8 mouse cellular contexts compared by ENCODE assay signal in genomic region chr10:21159697-21160394, GRCm38 (mm10). TPM values are rescaled to one million over a fixed set of nuclear protein-coding genes. Genes with fewer than 3 reads are reported as not detected.
DNase-seq lines count a peak whose midpoint lies in the region; ATAC-seq and TF ChIP-seq lines count a peak whose summit lies in the region.

No protein-coding gene starts in this region.

- peak; percentile 54 for DNase-seq in lung, embryonic 14.5 days
- DNase-seq in lung, adult 18-20 months, result no peak
- peak; percentile 7 for DNase-seq in cerebellum, adult 11-12 months
- DNase-seq in thymus, adult 2 months, result peak; percentile 63

- no peak for TF ChIP-seq CTCF in lung, embryonic 14.5 days (IDR thresholded peaks at IDR 0.05; ENCODE audit: low read depth)
- TF ChIP-seq CTCF in thymus, adult 2 months (IDR thresholded peaks at IDR 0.05; ENCODE audit: borderline replicate concordance, control insufficient read depth, extremely low read depth, insufficient read depth, low read length, poor library complexity), result no peak

- H3K4me2 ChIP-seq in lung, embryonic 14.5 days, result peak overlapping the region; percentile 99
- H3K4me2 ChIP-seq in forebrain, embryonic 15.5 days (replicated peaks), result peak overlapping the region; percentile 100
- peak overlapping the region; percentile 100 for H3K4me2 ChIP-seq in intestine, embryonic 15.5 days (replicated peaks)
- H3K4me2 ChIP-seq in liver, embryonic 15.5 days, result peak overlapping the region; percentile 100
- peak overlapping the region; percentile 96 for H3K4me2 ChIP-seq in neural tube, embryonic 13.5 days

- TF ChIP-seq POLR2A in thymus, adult 2 months (IDR thresholded peaks at IDR 0.05; ENCODE audit: control insufficient read depth, extremely low read depth, insufficient read depth, low read length, poor library complexity), result 0 out of 2 replicates have a peak, but pooled peaks have one; percentile 3

- under 1% methylated on average over 44 of the region's 44 CpGs for WGBS in lung, embryonic 14.5 days
- WGBS in forebrain, embryonic 15.5 days, result under 1% methylated on average over 44 of the region's 44 CpGs
- WGBS in intestine, embryonic 15.5 days, result under 1% methylated on average over 44 of the region's 44 CpGs
- WGBS in liver, embryonic 15.5 days (ENCODE audit: insufficient replicate concordance), result under 1% methylated on average over 44 of the region's 44 CpGs
- under 1% methylated on average over 44 of the region's 44 CpGs for WGBS in neural tube, embryonic 13.5 days
- under 1% methylated on average over 44 of the region's 44 CpGs for WGBS in thymus, adult 2 months

- H3K4me3 ChIP-seq in lung, embryonic 14.5 days (ENCODE audit: low read depth, low read length), result peak overlapping the region; percentile 62
- peak overlapping the region; percentile 89 for H3K4me3 ChIP-seq in forebrain, embryonic 15.5 days
- H3K4me3 ChIP-seq in intestine, embryonic 15.5 days (replicated peaks), result peak overlapping the region; percentile 70
- H3K4me3 ChIP-seq in liver, embryonic 15.5 days (replicated peaks), result peak overlapping the region; percentile 75
- peak overlapping the region; percentile 62 for H3K4me3 ChIP-seq in neural tube, embryonic 13.5 days
- peak overlapping the region; percentile 96 for H3K4me3 ChIP-seq in thymus, adult 2 months (ENCODE audit: control insufficient read depth, insufficient read depth, low read length)

- peak overlapping the region; percentile 65 for H3K9ac ChIP-seq in lung, embryonic 14.5 days
- H3K9ac ChIP-seq in forebrain, embryonic 15.5 days (replicated peaks), result peak overlapping the region; percentile 82
- peak overlapping the region; percentile 59 for H3K9ac ChIP-seq in intestine, embryonic 15.5 days
- peak overlapping the region; percentile 74 for H3K9ac ChIP-seq in liver, embryonic 15.5 days
- peak overlapping the region; percentile 56 for H3K9ac ChIP-seq in neural tube, embryonic 13.5 days

- H3K27me3 ChIP-seq in lung, embryonic 14.5 days (ENCODE audit: insufficient read depth, low read length), result peaks cover 42% of the 10 kb centered on the region
- H3K27me3 ChIP-seq in forebrain, embryonic 15.5 days, result peaks cover 33% of the 10 kb centered on the region
- H3K27me3 ChIP-seq in intestine, embryonic 15.5 days (replicated peaks), result peaks cover 5% of the 10 kb centered on the region; the same call in 1 of the 2 replicates
- H3K27me3 ChIP-seq in liver, embryonic 15.5 days, result peaks cover 40% of the 10 kb centered on the region
- H3K27me3 ChIP-seq in neural tube, embryonic 13.5 days, result peaks cover 57% of the 10 kb centered on the region
- H3K27me3 ChIP-seq in thymus, adult 2 months (ENCODE audit: control insufficient read depth, insufficient read depth, low read length), result no peaks in the 10 kb centered on the region

- H3K27ac ChIP-seq in lung, embryonic 14.5 days (ENCODE audit: low read depth), result no peak overlapping the region
- no peak overlapping the region for H3K27ac ChIP-seq in forebrain, embryonic 15.5 days (replicated peaks)
- no peak overlapping the region for H3K27ac ChIP-seq in intestine, embryonic 15.5 days
- peak overlapping the region; percentile 78; the same call in 1 of the 2 replicates for H3K27ac ChIP-seq in liver, embryonic 15.5 days (replicated peaks)
- no peak overlapping the region for H3K27ac ChIP-seq in neural tube, embryonic 13.5 days (replicated peaks)
- H3K27ac ChIP-seq in thymus, adult 2 months (ENCODE audit: control insufficient read depth, insufficient read depth, low read length), result peak overlapping the region; percentile 96

- 0 out of 2 replicates have a peak, but pooled peaks cover 2% of the 10 kb centered on the region for H3K4me1 ChIP-seq in lung, embryonic 14.5 days (ENCODE audit: insufficient read depth)
- H3K4me1 ChIP-seq in forebrain, embryonic 15.5 days, result peaks cover 25% of the 10 kb centered on the region
- peaks cover 10% of the 10 kb centered on the region for H3K4me1 ChIP-seq in intestine, embryonic 15.5 days (replicated peaks)
- H3K4me1 ChIP-seq in liver, embryonic 15.5 days (replicated peaks), result peaks cover 56% of the 10 kb centered on the region
- H3K4me1 ChIP-seq in neural tube, embryonic 13.5 days (replicated peaks), result peaks cover 31% of the 10 kb centered on the region
- peaks cover 4% of the 10 kb centered on the region for H3K4me1 ChIP-seq in thymus, adult 2 months (replicated peaks; ENCODE audit: control insufficient read depth, insufficient read depth, low read length)

- H3K36me3 ChIP-seq in lung, embryonic 14.5 days (ENCODE audit: insufficient read depth), result no peaks in the 10 kb centered on the region
- H3K36me3 ChIP-seq in forebrain, embryonic 15.5 days, result no peaks in the 10 kb centered on the region
- no peaks in the 10 kb centered on the region for H3K36me3 ChIP-seq in intestine, embryonic 15.5 days
- 0 out of 2 replicates have a peak, but pooled peaks cover 3% of the 10 kb centered on the region for H3K36me3 ChIP-seq in liver, embryonic 15.5 days (replicated peaks)
- no peaks in the 10 kb centered on the region for H3K36me3 ChIP-seq in neural tube, embryonic 13.5 days
- peaks cover 15% of the 10 kb centered on the region for H3K36me3 ChIP-seq in thymus, adult 2 months (ENCODE audit: control insufficient read depth, insufficient read depth, low read length)

- peak; percentile 36; the same call in 1 of the 2 replicates for ATAC-seq in lung, embryonic 14.5 days (ENCODE audit: insufficient read depth)
- peak; percentile 53 for ATAC-seq in forebrain, embryonic 15.5 days (replicated peaks)
- ATAC-seq in intestine, embryonic 15.5 days, result peak; percentile 52
- peak; percentile 27; the same call in 1 of the 2 replicates for ATAC-seq in liver, embryonic 15.5 days (ENCODE audit: insufficient read depth)
- peak; percentile 65 for ATAC-seq in neural tube, embryonic 13.5 days (ENCODE audit: low read depth)

- no peaks in the 10 kb centered on the region for H3K9me3 ChIP-seq in lung, embryonic 14.5 days (ENCODE audit: low read depth, low read length)
- no peaks in the 10 kb centered on the region for H3K9me3 ChIP-seq in forebrain, embryonic 15.5 days
- no peaks in the 10 kb centered on the region for H3K9me3 ChIP-seq in intestine, embryonic 15.5 days
- H3K9me3 ChIP-seq in liver, embryonic 15.5 days (replicated peaks), result no peaks in the 10 kb centered on the region
- no peaks in the 10 kb centered on the region for H3K9me3 ChIP-seq in neural tube, embryonic 13.5 days

RNA-seq across cellular contexts. Expression of gene Myb, which starts 0.9 kb away (rescaled TPM):
- polyA plus RNA-seq in lung, embryonic 14.5 days (2014; fragmentation: Nextera tagmentation; extraction: Ambion mirVana), result 4.0 and 4.1 TPM in 2 replicates
- 3.0 and 3.2 TPM in 2 replicates for polyA plus RNA-seq in forebrain, embryonic 15.5 days (2015; fragmentation: Nextera tagmentation; extraction: Ambion mirVana)
- polyA plus RNA-seq in intestine, embryonic 15.5 days (2015; fragmentation: Nextera tagmentation; extraction: Ambion mirVana), result 6.3 and 6.4 TPM in 2 replicates
- 9.1 and 9.7 TPM in 2 replicates for polyA plus RNA-seq in liver, embryonic 15.5 days (2015; fragmentation: Nextera tagmentation; extraction: Ambion mirVana)
- polyA plus RNA-seq in neural tube, embryonic 13.5 days (2015; fragmentation: Nextera tagmentation; extraction: Ambion mirVana), result 0.87 and 1.1 TPM in 2 replicates
- polyA plus RNA-seq in thymus, adult 2 months (2012; rRNA removed), result 318 and 334 TPM in 2 replicates

Comparison
In these comparisons a context has a peak if more than half of its experiments do, and no peak if none do; other contexts are left out.
1. DNase-seq: peak in lung, embryonic 14.5 days (single experiment), cerebellum, adult 11-12 months (single experiment) and thymus, adult 2 months (single experiment); none in lung, adult 18-20 months (0 of 2).
2. H3K27ac ChIP-seq: peak in liver, embryonic 15.5 days (single experiment) and thymus, adult 2 months (single experiment); none in lung, embryonic 14.5 days (single experiment), forebrain, embryonic 15.5 days (single experiment), intestine, embryonic 15.5 days (single experiment) and neural tube, embryonic 13.5 days (single experiment).
3. RNA of gene Myb, which starts 0.9 kb away (polyA plus RNA-seq): 318 to 334 TPM in thymus, adult 2 months; 9.1 to 9.7 TPM in liver, embryonic 15.5 days, 6.3 to 6.4 TPM in intestine, embryonic 15.5 days, 4.0 to 4.1 TPM in lung, embryonic 14.5 days, 3.0 to 3.2 TPM in forebrain, embryonic 15.5 days and 0.87 to 1.1 TPM in neural tube, embryonic 13.5 days; every median in the first group is over 10 times any median in the second.
4. Peak in every context shown above with its lines, with median percentiles within 50 percentile points of each other: ATAC-seq, H3K4me2 ChIP-seq, H3K4me3 ChIP-seq and H3K9ac ChIP-seq.